Mouse (Mus musculus) frontal cortex, postnatal 25 days (tissue): ENCODE results near the gene Cpt1b.
"Not testable (repeated sequence)": the region's sequence is repeated elsewhere in the genome, so short reads cannot be mapped to it uniquely, and the experiment has no call there.

Experiments used
- DNase-seq, 2 experiments: peaks; one replicate each; pipeline ENCODE4 v3.0.0; 2022; ENCODE audit warnings: low spot score in 2 of 2

The Cpt1b gene

DNA sequence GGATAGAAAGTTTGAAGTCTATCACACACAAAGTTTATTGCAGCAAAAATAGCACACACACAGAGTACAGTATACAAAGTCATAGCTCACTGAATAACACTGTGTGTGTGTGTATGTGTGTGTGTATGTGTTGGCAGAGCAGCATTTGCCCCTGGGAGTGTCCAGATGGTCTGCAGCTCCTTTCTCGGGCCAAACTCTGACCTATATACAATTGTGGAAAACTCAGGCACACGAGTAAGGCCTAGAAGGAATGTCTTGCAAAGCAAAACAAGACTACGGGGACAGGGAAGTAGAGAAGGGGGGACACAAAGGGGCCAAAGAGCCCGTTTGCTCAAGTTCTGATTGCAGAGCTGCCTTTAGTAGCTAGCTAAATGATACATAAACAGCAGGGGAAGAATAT, 7.3 kb upstream of the Cpt1b start:
- no peak for DNase-seq

DNA sequence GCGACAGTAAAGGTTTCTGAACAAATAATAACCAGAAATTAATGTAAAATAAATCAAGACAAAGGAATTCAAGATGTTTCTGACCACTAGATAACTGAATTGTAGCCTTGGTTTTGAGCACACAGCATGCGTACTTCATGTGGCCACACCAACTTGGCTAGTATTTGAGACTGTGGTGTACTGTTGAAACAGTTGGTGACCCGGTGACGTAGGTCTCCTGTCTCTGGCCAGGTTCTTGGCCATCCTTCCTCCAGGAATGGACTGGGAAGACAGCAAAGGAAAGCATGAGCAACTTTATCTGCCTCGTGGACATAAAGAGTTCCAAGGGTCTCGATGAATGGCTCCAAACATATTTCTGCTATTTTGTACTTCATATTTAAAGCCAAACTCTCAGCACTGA, 6.1 kb upstream of the Cpt1b start:
- DNase-seq = no peak

DNA sequence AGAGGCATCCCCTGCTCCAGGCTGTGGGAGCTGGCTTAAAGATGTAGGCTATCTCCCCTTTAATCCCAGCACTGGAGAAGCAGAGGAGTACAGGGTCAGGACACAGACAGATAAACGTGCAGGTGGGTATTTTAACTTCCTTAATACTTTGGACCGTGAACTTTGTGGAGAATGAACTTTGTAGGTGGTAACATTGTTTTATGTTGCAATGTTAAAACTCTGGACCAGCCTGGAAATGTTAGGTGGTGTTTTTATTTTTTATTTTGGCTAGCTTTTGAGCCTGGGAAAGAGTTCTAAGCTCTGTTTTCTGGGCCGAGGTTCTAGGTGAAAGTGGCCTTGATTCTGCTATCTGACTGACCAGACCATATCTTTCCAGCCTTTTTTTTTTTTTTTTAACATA, 5.6 kb upstream of the Cpt1b start:
- no peak for DNase-seq

DNA sequence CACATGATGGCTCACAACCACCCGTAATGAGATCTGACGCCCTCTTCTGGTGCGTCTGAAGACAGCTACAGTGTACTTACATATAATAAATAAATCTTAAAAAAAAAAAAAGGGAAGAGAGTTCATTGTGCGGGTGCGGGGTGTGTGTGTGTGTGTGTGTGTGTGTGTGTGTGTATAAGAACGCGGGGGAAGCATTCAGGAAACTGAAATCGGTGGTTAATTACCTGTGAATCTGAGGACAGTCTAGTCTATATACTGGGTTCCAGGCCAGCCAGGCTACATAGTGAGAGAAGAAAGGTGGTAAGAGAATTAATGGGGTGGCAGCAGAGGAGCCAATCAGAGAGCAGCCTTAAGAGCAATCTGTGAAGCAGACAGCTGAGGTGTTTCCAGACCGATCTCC, 5.1 kb upstream of the Cpt1b start:
- not testable (repeated sequence) for DNase-seq

DNA sequence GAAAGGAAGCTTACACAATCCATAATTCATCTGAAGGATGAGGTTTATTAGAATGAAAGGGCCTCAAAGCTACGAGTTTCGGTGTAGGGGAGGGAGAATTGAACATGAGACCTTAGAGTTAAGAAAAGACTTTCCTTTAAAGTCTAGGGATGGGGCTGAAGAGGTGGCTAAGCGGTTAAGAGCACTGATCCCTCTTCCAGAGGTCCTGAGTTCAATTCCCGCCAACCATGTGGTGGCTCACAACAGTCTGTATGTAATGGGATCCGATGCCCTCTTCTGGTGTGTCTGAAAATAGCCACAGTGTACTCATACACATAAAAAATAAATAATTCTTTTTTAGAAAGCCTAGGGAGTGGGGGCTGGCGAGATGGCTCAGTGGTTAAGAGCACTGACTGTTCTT, 4.7 kb upstream of the Cpt1b start:
- DNase-seq = no peak

DNA sequence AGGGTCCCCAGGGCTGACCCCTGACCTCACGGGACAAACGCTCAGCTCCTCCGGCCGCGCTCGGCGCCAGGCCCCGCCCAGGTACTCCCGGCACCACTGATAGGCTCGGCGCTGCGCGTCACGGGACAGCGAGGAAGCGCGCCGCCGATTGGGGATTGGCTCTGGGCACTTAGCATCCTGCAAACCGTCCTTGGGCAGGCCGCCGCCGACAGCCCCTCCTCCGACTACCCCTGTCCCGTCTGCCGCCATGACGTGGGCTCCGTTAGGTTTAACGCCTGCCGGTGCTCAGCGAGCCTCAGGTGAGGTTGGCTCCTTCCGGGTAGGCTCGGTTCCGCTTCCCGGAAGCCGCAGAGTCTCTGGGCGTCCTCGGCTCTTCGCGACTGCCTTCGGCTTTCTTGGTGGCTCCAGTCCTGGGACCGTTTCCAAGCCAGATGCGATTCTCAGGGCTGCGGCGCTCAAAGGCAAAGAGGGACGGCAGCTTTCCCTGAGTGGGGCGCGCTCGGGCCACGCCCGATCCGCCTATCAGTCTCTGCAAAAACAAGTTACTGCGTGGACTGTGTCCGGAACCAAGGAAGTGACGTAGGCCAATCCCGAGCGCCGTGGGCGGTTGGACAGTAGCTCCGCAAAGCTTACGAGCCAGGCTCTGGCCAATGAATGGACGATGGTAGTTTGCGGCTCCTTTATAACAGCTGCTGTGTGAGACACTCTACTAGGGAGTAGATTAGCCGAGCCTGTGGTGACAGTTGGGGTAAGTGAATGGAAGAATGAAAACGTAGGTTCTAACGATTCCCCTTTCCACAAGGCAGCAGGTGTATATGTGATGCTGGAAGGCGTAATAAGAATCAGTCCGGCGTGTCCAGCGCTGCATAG, 3.9 kb upstream of the Cpt1b start, which contains the start of the genes C730034F03Rik, Gm44502 and Chkb:
C730034F03Rik (plus strand) TSS at position 238 of the 870 bp plus-strand sequence.
Gm44502 (minus strand) TSS at position 345 of the 870 bp plus-strand sequence.
Chkb (minus strand) TSS at position 557 of the 870 bp plus-strand sequence.
- DNase-seq = peak; percentile 85 to 92

DNA sequence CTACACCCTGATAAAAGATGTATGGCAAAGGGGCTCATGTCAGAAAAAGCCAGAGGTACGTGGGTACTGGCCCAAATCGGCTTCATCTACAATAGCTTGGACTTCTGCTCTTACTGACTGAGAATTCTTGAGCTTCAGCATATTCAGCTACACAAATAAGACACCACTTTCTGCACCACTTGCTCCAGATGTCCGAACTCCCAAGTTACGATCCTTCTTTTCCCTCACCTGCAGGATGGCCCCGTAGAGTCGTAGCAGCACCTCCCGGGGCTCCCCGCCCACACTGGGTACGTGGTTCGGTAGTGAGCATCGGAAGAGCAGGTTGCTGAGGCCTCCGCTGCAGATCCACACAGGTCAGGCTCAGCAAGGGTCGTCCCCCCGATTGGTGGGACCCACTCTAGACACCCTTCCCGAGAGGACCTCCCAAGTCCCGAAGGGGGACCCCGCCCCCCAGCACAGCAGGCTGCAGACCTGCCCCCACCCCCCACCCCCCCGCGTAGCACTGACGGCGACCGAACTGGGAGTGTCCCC, 3.2 kb upstream of the Cpt1b start:
- DNase-seq = no peak

DNA sequence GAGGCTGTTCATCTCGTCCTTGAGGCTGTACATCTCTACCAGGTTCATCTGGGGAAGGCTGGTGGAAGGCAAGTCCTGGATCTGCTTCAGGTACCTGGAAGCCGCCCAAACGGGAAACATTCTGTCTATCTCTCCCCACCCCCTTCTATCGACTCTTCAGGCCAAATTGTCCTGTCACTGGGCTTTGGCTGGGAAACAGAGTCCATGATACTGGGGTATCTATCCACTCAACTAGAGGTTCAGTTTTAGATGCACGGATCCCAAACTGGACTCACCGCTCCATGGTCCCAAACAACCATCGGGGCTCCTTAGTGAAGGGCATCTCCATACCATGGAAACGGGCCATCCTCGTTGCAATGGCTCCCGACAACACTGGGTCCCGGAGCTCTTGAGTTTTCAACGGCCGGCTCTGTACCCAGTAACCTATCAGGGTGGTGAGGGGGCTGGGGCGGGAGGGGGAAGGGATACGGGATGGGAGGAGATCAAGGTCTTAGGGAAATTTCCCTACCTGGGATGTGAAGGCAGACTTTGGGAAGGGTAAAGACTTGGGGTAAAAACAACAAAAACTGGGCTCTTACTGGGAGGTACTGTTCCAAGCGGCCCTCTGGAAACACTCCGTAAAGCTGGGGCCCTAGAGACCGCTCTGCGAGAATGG, 2.6 kb upstream of the Cpt1b start:
- DNase-seq = no peak

DNA sequence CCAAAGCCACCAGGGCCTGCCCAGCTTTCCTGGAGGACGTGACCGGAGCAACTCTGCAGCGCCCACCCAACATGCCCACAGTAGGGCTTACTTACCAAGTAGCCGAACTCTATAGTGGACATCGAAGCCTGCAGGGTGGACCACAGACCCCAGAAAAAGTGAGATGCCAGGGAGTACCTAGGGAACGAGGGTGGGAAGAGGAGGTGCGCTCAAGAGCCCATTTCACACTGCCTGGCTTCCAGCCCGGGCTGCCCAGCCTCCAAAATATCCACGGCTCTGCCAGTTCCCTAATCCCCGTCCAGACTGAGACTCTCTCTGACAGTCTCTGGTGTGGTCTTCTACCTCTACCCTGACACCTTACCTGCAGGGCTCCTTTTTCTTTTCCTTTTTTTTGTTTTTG, 1.1 kb upstream of the Cpt1b start:
- DNase-seq = no peak

DNA sequence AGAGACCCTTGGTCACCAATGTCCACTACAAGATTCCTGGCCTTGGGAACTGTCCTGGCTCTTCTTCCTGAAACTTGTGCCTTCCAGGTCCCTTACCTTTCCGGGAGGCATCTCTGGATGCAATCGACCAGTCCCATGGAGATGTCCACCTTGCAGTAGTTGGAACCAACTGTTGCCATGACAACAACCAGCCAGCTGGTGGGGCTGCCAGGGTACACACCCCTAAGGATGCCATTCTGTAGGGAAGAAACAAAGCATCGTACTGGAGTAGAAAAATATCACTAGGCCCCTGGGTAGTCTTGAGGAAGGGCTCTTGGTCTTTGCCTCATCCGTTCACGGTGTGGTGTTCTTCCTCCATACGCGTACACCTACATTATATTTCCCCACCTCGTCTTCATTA, 1.0 kb downstream of the Cpt1b start:
- DNase-seq = no peak

DNA sequence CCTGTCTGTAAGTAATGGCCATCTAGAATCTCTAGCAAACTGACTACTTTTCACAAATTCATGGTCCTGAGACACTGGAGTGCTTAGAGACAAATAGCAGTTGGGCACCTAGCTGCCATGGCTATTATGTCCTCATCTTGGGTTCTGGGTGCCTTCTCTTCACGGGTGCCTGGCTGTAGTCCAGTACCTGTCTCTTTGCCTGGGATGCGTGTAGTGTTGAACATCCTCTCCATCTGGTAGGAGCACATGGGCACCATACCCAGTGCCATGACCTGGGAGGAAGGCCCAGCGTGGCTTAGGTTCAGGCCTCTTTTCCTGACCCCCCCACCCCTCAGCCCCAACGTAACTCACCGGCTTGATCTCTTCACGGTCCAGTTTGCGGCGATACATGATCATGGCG, 3.7 kb downstream of the Cpt1b start:
- DNase-seq = no peak

DNA sequence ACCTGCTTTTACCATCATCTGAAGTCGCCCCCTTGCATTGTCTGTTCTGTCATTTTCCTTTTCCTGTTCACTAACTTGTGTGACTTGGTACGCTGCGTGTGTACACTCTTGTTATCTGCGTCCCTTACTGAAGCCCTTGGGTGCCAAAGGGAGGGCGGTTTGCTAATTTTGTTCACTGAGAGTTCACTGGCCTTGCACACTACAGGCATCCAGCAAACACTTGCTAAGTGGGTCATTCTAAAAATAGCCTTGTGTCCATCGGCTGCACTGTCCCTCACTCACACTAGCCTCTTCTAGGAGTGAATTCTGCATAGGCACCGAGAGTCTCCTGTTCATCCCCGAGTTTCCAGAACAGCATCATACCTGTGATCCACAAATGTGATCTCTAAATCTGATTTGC, 10.4 kb downstream of the Cpt1b start:
- DNase-seq = no peak

DNA sequence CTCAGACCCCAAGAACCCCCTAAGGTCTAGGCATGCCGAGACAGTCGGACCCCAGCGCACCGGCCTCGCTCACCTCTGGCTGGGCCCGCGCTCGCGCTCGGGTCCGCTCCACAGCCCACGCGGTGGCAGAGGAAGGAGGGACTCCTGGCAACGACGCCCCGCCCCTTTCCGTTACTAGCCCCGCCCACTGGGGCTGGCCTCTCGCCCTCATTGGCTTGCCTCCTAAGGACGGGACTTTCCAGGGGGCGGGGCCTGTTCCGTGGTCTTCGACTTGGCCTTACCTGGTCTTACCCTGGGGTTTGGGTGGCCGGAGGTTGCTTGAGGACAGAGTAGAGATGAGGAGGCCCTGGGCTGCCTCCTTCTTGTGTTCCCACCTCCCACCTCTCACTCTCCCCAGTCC, 15.5 kb downstream of the Cpt1b start, which contains the start of gene Syce3:
Syce3 (minus strand) TSS at position 386 of the 400 bp plus-strand sequence.
- no peak for DNase-seq

DNA sequence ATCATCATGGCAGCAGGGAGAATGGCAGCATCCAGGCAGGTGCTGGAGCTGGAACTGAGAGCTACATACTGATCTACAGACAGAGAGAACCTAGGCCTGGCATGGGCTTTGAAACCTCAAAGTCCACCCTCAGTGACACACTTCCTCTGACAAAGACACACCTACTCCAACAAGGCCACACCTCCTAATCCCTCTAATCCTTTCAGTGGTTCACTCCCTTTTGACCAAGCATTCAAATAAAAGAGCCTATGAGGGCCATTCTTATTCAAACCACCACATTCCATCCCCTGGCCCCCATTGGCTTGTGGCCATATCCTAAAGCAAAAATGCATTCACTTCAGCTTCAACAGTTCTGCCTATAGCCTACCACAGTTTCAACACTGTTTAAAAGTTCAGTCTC, 19.0 kb downstream of the Cpt1b start:
- DNase-seq = no peak

DNA sequence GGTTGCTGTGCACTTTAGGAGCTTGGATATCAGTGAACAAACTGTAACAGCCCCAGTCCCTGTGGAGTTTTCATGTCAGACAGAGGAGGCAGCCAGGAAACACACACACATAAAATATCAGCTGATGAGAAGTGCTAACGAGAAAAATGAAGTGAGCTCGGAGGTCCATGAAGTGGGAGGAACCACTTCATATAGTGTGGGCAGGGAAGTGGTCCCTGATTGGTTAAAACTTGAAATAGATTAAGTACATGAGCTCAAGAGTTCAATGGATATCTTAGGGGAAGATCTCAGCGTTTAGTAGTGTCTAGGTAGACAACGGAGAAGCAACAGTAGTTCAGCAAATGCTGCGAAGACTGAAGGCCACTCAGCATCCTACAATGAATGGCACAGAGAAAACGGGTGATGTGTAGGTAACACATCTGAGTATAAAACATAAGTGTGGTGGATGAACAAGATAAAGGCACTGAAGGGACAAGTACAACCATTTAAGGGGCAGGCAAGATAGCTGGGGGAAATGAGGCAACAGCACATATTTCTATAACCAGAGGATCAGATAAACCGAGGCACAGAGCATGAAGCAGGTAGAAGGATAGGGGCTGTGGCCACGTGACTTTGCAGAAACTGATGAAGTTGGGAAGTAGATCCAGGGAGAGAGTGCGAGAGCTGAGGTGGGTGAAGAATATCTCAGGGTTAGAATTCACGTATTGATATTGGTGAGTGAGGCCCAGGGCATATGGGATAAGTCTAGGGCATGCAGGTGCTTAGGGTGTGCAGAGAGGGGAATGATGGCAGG, 20.6 kb downstream of the Cpt1b start:
- DNase-seq = no peak

DNA sequence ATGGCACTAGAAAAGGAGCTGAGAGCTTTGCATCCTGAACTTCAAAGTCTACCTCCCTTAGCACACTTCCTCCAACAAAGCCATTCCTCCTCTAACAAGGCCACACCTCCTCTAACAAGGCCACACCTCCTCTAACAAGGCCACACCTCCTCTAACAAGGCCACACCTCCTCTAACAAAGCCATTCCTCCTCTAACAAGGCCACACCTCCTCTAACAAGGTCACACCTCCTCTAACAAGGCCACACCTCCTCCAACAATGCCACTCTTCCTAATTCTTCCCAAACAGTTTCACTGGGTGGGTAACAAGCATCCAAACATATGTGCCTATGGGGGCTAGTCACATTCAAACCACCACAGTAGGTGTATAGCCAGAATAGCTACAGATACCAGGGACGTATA, 23.2 kb downstream of the Cpt1b start:
- no peak for DNase-seq

DNA sequence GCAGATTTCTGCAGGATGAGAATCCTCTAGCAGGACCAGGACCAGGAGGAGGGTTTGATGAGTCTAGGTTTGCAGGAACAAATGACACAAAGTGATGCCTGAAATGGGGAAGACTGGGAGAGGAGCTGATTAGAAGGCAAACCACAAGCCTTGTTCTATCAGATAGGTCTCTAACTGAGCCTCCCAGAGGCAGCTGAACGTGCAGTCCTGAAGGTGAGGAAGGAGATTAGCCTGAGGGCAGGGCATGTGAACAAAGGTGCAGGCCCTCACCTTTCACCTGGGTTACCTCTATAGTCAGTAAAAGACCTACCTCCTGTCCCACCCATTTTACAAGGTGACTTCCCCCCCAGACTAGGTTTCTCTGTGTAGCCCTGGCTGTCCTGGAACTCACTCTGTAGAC, 25.9 kb downstream of the Cpt1b start:
- DNase-seq = no peak

DNA sequence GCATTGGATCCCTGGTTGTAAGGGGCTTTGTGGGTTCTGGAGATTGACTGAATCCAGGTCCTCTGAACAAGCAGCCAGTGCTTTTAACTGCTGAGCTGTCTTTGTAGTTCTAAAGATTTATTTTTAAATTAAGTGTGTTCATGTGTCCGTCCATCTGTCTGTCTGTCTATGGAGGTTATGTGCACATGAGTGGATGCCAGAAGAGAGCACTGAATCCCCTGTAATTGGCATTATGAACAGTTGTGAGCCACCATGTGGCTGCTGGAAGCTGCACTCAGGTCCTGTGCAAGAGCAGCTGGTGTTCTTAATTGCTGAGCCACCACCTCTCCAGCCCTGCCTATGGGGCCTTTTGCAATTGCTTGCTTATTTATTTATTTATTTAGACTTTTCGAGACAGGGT, 27.5 kb downstream of the Cpt1b start:
- no peak for DNase-seq

DNA sequence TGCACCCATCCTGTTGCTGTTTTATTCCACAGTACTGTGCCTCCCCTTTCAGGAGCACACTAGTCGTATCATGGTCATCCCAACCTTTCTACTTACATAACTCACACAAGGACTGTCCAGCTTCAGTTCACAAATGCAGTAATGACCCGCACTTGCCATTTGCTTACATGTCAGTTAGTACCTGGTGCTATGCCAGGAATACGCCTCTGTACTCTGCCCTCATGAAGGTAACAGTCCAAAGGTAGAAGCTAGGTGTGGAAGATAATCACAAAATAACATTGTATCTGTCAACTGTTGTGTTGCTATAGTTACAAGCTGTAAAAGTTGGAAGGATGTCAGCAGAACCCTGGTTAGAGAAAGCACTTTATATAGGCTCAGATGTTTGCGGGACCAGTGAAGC, 28.8 kb downstream of the Cpt1b start:
- no peak for DNase-seq

DNA sequence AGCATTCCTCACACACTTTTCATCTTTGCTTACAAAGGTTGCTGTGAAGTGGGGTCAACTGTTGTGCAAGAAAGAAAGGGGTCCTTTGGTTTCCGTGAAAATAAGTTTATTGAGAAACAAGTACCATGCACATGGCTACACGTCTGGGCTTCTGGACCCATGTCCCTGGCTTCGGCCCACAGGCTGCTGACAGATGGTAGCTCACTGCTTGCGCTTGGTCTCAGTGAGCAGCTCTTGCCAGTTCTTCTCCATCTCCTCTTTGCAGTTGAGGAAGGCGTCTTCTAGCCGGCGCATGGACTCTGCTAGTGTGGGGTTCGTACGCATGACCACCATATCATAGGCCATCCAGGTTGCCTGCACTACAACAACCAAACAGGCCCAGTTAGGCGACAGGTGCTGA, 35.6 kb downstream of the Cpt1b start:
- DNase-seq = no peak

DNA sequence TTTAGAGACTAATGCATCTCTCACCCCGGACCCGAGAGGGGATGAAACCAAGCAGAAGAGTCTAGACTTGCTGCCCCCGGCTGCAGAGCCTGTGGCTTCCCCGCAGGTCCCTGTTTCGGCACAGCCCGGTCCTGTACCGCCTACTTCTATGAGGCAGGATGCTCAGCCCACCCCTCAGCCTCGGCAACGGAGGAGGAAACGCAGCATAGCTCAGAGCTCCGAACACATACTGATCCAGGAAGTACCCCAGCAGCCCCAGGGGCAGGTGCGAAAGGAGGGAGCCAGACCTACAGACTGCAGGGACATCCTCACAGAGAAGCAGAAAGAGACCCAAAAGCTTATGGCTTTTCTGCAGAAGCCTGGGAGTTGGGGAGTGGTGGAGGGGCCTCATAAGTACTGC, 38.5 kb downstream of the Cpt1b start:
- no peak for DNase-seq

DNA sequence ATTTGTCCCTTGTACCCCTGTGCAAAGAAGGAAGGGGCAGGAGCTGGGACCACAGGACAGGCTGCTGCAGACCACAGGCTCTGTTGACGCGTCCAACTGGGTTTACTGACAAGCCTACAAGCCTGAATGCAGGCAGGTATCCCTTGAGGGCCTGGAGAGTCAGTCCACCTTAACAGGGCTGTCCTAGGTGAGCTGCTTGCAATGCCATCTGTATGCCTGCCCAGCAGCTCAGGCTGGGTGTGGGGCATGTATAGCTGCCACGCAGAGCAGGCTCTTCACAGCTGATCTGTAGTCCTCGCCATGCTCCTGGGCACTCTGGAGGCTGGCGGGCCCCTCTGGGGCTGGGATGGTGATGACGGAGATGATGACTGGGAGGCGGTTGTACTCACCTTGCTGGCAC, 41.0 kb downstream of the Cpt1b start, which contains the start of gene Klhdc7b:
Klhdc7b (plus strand) TSS at position 301 of the 400 bp plus-strand sequence.
- DNase-seq = no peak
